Mouse (Mus musculus): ENCODE measurements around the gene Polrmt.

GRCm38 (mm10) chr10:79714996-79715395 is 31.4 kb downstream of the Polrmt start:
- no peak for TF ChIP-seq EP300 (IDR thresholded peaks at IDR 0.05; ENCODE audit: low read depth)
- no peak for TF ChIP-seq CTCF (IDR thresholded peaks at IDR 0.05; ENCODE audit: low read depth)
